Mouse (Mus musculus): ENCODE results near the gene Eipr1. TPM values are rescaled to one million over a fixed set of nuclear protein-coding genes. Genes with fewer than 3 reads are reported as not detected.

Gene Eipr1
- 69.7 and 76.9 TPM in 2 replicates for polyA plus RNA-seq (2015; fragmentation: Nextera tagmentation; extraction: Ambion mirVana)

DNA sequence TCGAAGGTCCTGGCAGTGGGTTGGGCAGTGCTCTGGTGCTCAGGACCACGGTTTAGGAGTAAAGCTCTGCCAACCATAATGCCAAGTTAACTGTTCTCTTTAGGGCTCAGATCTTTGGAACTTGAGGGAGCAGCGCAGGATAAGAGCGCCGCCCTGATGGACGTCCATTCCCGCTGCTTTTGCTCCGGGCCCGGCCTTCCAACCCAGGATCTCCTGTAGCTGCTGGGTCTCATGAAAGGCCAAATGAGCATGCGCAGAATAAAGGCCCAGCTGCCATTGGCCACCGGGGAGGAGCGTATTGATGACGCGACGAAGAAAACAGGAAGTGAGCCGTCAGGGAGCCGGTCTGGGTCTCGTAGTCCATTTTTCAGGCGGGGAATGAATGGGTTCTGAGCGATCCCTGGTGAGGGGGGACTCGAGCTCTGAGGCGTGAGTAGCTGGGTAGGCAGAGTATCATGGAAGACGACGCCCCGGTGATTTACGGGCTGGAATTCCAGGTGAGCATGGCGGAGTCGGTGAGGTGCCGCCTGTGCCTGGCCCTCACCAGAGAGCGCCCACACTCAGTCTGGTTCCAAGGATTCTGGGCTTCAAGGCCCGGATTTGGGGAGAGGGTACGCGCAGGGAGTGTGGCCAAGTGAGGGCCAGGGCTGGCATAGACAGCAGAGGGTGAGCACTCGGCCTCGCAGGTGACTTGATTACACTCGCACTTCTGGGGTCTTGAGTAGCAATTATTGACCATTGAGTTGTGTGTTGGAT lies at the start of gene Eipr1:
Eipr1 (plus strand) TSS at position 296 of the 756 bp plus-strand sequence.
- WGBS, result 4% methylated on average over 36 of the region's 36 CpGs
- H3K27me3 ChIP-seq, result no peaks in the 10 kb centered on the region
- H3K9me3 ChIP-seq, result no peaks in the 10 kb centered on the region
- H3K9ac ChIP-seq, result peak within 1 kb of the TSS; percentile 89
- peaks cover 6% of the 10 kb centered on the region for H3K36me3 ChIP-seq
- peak; percentile 78 for ATAC-seq (ENCODE audit: low FRiP score)
- peak within 1 kb of the TSS; percentile 98 for H3K4me2 ChIP-seq
- peak within 1 kb of the TSS; percentile 88 for H3K4me3 ChIP-seq
- peak within 1 kb of the TSS; percentile 79 for H3K27ac ChIP-seq
- H3K4me1 ChIP-seq (replicated peaks), result peaks cover 43% of the 10 kb centered on the region

DNA sequence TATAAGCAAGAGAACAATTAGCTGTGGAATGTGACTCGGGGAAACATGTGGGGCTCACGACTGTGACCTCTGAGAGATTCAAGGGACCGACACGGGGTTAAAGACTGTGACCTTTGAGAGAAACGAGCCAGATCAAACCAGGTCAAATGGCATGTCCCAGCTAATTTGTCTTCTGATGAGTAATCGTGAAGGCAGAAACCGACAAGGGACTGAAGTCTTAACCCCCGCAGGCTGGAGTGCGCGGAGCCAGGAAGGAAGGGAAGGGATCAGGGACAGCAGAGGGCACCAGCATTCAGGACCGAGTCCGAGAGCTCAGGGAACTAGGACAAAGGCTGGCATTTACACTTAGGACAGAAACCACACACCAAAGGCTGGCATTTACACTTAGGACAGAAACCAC lies 47.2 kb upstream of the Eipr1 start:
- no peak overlapping the region for H3K4me3 ChIP-seq
- H3K9ac ChIP-seq, result peak overlapping the region; percentile 68
- H3K4me2 ChIP-seq, result 0 out of 2 replicates have a peak overlapping the region, but pooled peaks have one; percentile 19
- H3K27me3 ChIP-seq, result no peaks in the 10 kb centered on the region
- H3K36me3 ChIP-seq, result peaks cover 23% of the 10 kb centered on the region
- ATAC-seq (ENCODE audit: low FRiP score), result no peak
- H3K9me3 ChIP-seq, result no peaks in the 10 kb centered on the region
- H3K4me1 ChIP-seq (replicated peaks), result peaks cover 37% of the 10 kb centered on the region
- peak overlapping the region; percentile 32; the same call in 1 of the 2 replicates for H3K27ac ChIP-seq
- WGBS, result 5% methylated on average over 12 of the region's 12 CpGs

DNA sequence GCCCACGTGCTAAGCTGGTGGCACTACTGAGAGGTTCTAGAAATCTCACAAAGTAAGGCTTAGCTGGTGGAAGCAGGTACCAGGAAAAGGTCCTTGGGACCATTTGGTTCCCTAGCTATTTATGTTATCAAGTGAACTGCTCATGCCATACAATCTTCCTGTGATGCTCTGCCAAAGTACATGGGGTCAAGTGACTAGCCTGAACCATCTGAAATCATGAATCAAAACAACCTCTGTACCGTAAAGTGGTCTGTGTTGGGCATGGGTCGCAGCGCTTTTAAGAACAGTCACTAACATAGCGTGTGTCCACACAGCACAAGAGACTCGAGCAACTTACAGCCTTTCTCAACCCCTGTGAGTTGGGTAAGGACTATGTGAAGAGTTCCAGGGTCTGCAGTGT lies 46.4 kb upstream of the Eipr1 start:
- peak overlapping the region; percentile 68; the same call in 1 of the 2 replicates for H3K9ac ChIP-seq
- WGBS, result 87% methylated on average over 6 of the region's 6 CpGs
- no peak overlapping the region for H3K27ac ChIP-seq
- no peak for ATAC-seq (ENCODE audit: low FRiP score)
- no peak overlapping the region for H3K4me2 ChIP-seq
- peaks cover 31% of the 10 kb centered on the region for H3K36me3 ChIP-seq
- H3K4me1 ChIP-seq (replicated peaks), result peaks cover 38% of the 10 kb centered on the region
- H3K4me3 ChIP-seq, result no peak overlapping the region
- no peaks in the 10 kb centered on the region for H3K27me3 ChIP-seq
- H3K9me3 ChIP-seq, result no peaks in the 10 kb centered on the region

DNA sequence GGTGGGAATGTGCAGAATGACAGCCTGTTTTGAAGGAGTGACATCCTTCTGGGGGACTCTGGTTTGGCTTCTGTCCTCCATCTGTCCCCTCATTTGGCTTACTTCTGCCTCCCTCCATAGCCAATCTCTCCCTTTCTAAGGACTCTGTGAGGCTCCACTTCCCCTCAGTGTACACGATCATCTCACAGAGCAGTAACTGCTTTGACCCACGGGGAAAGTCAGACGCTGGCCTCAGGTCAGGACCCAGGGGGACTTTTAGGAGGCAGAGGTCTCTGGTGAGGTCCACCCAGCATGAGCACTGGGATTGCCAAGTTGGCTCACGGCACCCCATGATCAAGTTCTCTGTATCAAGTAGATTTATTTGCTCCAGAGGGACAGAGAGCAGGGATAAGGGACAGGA lies 43.4 kb upstream of the Eipr1 start:
- Histone ChIP-seq H3K9ac (no peak overlapping the region; the same call in 1 of the 2 replicates), H3K9me3 (no peaks in the 10 kb centered on the region), H3K27ac (no peak overlapping the region), H3K36me3 (peaks cover 59% of the 10 kb centered on the region), H3K27me3 (no peaks in the 10 kb centered on the region), H3K4me1 (replicated peaks) (peaks cover 34% of the 10 kb centered on the region), H3K4me3 (no peak overlapping the region), H3K4me2 (no peak overlapping the region)
- 87% methylated on average over 4 of the region's 4 CpGs for WGBS
- ATAC-seq (ENCODE audit: low FRiP score), result no peak

DNA sequence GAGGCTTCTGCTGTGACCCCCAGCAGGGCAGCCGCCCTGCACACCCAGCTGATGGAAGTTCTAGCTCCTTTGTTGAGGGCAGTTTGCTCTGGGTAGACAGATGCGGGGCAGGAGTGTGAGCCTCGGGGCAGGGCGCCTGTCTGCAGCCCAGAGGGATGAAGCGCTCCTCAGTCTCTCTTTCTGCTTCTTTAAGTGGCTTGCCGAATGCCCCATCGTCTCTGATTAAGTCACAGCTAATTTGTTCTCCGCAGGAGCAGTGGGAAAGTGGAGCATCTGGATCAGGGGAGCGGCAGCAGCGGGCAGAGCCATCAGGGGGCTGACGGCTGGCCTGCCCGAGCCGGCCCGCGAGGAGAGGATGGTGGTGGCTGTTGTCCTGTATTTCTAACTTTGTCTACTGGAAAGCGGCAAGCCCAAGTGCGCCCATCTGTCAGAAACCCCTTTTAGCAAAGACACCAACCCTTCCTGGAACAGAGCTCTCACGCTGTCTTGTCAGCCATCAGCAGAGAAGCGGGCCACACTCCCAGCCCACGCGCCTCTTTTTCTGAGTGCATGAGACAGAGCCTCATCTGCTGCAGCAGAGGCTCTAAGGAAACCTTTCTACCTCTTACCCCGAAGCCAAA lies 40.9 kb upstream of the Eipr1 start:
- H3K27ac ChIP-seq, result peak overlapping the region; percentile 79
- peak overlapping the region; percentile 51; the same call in 1 of the 2 replicates for H3K9ac ChIP-seq
- no peaks in the 10 kb centered on the region for H3K9me3 ChIP-seq
- peaks cover 20% of the 10 kb centered on the region for H3K4me1 ChIP-seq (replicated peaks)
- H3K4me3 ChIP-seq, result no peak overlapping the region
- H3K27me3 ChIP-seq, result no peaks in the 10 kb centered on the region
- H3K4me2 ChIP-seq, result no peak overlapping the region
- WGBS, result 65% methylated on average over 22 of the region's 22 CpGs
- peak; percentile 52; the same call in 1 of the 2 replicates for ATAC-seq (ENCODE audit: low FRiP score)
- peaks cover 64% of the 10 kb centered on the region for H3K36me3 ChIP-seq

DNA sequence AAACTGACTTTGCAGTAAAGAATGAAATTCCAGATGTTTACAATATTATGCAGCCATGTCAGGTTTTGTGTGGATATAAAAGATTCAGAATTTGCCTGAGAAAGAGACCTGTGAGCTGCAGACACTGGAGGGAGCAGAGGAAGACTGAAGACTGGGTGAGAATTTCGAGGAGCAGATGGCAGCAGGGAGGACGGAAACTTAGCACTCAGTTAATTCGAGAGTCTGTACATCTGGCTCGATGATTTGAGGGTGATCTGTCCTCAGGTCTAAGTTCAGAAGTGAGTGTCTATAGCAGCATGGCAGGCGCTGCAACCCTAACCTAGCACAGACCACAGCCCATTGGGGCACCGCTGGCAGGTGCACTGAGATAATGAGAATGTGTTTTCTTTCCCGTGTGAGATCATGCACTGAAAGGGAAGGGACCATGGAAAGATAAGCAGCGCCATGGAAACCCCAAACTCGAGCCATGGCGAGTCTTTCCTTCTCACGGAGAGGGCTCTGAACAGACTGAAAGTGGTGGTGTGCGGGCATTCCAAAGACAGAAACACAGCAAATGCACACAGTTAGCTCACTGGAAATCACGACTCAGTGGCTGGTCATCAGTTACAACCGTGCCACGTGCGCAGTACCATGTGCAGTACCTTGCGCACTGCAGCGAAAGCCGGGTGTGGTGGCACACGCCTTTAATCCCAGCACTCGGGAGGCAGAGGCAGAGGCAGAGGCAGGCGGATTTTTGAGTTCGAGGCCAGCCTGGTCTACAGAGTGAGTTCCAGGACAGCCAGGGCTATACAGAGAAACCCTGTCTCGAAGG lies 36.6 kb upstream of the Eipr1 start:
- Histone ChIP-seq H3K4me1 (replicated peaks) (peaks cover 15% of the 10 kb centered on the region), H3K9ac (no peak overlapping the region), H3K36me3 (peaks cover 60% of the 10 kb centered on the region), H3K27me3 (no peaks in the 10 kb centered on the region), H3K4me3 (no peak overlapping the region), H3K27ac (no peak overlapping the region), H3K9me3 (no peaks in the 10 kb centered on the region), H3K4me2 (no peak overlapping the region)
- WGBS, result 87% methylated on average over 24 of the region's 24 CpGs
- no peak for ATAC-seq (ENCODE audit: low FRiP score)

DNA sequence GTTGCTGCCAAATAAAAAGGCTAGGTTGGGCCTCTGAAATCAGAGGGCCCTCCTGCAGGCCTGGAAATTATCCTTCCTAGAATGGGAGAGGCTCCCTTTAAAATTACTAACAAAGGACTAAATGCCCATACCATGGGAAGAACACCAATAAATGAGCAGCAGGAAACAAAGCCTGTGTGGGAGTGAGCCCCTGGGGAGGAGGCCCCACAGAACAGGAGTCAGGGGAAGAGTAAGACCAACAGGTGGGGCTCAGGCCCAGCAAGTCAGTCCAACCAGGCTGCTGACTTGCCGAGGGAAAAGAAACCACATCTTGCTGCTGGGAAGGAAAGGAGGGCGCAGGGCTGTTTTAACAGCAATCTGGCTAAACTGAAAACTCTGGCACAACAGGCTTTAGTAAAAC lies 34.5 kb upstream of the Eipr1 start:
- ATAC-seq (ENCODE audit: low FRiP score), result no peak
- H3K4me3 ChIP-seq, result no peak overlapping the region
- H3K4me2 ChIP-seq, result no peak overlapping the region
- 57% methylated on average over 2 of the region's 2 CpGs for WGBS
- H3K36me3 ChIP-seq, result peaks cover 60% of the 10 kb centered on the region
- H3K4me1 ChIP-seq (replicated peaks), result no peaks in the 10 kb centered on the region; the same call in 1 of the 2 replicates
- no peaks in the 10 kb centered on the region for H3K9me3 ChIP-seq
- no peak overlapping the region for H3K27ac ChIP-seq
- no peaks in the 10 kb centered on the region for H3K27me3 ChIP-seq
- no peak overlapping the region for H3K9ac ChIP-seq

DNA sequence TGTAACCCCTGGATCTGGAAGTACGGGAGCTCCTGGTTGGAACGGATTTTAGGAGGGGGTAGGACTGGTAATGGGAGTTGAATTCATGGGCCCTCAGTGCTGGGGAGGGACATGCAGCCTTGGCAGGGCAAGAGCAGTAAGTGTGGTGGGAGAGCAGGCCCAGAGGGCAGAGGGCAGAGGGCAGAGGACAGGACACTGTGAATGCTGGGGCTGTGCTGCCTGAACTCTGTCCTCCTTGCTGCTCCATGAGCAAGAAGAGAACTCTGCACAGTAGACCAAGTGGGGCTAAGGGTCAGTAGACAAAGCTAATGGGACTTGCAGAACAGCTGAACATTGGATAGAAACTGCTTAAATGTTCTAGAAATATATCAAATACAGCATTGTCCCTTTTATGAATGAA lies 33.5 kb upstream of the Eipr1 start:
- no peak for ATAC-seq (ENCODE audit: low FRiP score)
- no peak overlapping the region for H3K4me3 ChIP-seq
- H3K4me1 ChIP-seq (replicated peaks), result no peaks in the 10 kb centered on the region; the same call in 1 of the 2 replicates
- H3K27ac ChIP-seq, result no peak overlapping the region
- no peak overlapping the region for H3K4me2 ChIP-seq
- H3K36me3 ChIP-seq, result peaks cover 57% of the 10 kb centered on the region
- no peak overlapping the region for H3K9ac ChIP-seq
- 87% methylated on average over 2 of the region's 2 CpGs for WGBS
- no peaks in the 10 kb centered on the region for H3K27me3 ChIP-seq
- H3K9me3 ChIP-seq, result no peaks in the 10 kb centered on the region

DNA sequence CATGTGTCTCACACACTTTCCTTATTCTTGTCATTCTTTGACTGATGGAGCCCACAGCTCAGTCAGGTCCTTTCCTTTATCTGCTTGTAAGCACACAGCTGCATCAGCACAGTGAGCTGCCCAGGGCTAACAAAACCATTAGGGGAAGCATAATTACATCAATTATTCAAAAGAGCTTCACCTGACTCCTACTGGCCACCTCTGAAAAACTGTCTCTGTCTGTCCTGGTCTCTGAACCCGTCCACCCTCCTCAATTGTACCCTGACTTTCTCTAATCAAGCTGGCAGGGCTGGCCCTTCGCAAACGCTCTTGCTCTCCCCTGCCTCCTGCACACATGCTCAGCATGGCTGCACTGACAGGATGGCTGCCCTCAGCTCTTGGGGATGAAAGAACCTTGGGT lies 27.2 kb upstream of the Eipr1 start:
- WGBS, result 68% methylated on average over 3 of the region's 3 CpGs
- Histone ChIP-seq H3K27me3 (no peaks in the 10 kb centered on the region), H3K4me3 (no peak overlapping the region), H3K4me1 (replicated peaks) (peaks cover 7% of the 10 kb centered on the region; the same call in 1 of the 2 replicates), H3K27ac (peak overlapping the region; percentile 52; the same call in 1 of the 2 replicates), H3K9me3 (no peaks in the 10 kb centered on the region), H3K36me3 (peaks cover 46% of the 10 kb centered on the region), H3K9ac (no peak overlapping the region), H3K4me2 (no peak overlapping the region)
- no peak for ATAC-seq (ENCODE audit: low FRiP score)

DNA sequence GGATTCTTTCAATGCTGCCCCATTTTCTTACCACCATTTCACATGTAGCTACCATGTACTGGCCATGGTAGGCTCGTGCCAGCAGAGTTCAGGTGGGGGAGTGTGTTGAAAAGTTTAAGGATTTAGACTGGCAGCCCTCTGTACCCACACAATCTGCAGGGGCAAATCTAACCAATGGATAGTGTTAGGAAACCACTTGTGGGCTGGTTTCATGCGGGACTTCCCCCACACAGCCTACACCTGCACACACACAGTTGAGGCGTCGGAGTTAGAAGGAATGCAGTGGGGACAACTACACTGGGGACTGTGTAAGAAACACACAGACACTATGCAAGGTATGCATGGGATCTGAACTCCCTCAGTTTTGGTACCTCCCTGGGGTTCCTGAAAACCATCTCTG lies 25.4 kb upstream of the Eipr1 start:
- Histone ChIP-seq H3K4me1 (replicated peaks) (peaks cover 7% of the 10 kb centered on the region; the same call in 1 of the 2 replicates), H3K9me3 (no peaks in the 10 kb centered on the region), H3K27ac (no peak overlapping the region), H3K4me3 (no peak overlapping the region), H3K27me3 (no peaks in the 10 kb centered on the region), H3K9ac (no peak overlapping the region), H3K4me2 (no peak overlapping the region), H3K36me3 (peaks cover 42% of the 10 kb centered on the region)
- no peak for ATAC-seq (ENCODE audit: low FRiP score)
- 94% methylated on average over 4 of the region's 4 CpGs for WGBS

DNA sequence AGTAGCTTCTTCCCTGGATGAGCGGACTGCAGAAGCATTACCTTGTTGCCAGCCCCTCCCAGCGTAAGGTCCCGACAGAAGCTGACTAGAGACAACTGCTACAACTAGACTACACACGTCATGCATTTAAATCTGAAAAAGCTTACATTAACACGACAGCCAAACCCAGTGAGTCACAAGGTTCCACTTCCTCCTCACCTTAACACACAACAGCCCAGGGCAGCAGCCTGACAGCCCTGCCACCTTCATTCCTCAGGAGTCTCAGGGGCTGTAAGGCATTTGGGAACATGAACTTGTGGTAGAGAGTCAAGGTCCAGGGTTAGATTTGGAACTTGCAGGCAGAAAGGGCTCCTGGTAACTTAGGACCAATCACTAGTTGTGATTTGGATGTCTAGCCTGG lies 24.5 kb upstream of the Eipr1 start:
- Histone ChIP-seq H3K27ac (no peak overlapping the region), H3K27me3 (no peaks in the 10 kb centered on the region), H3K4me2 (no peak overlapping the region), H3K9me3 (no peaks in the 10 kb centered on the region), H3K36me3 (peaks cover 42% of the 10 kb centered on the region), H3K9ac (no peak overlapping the region), H3K4me3 (no peak overlapping the region), H3K4me1 (replicated peaks) (peaks cover 7% of the 10 kb centered on the region; the same call in 1 of the 2 replicates)
- 93% methylated on average over 5 of the region's 5 CpGs for WGBS
- no peak for ATAC-seq (ENCODE audit: low FRiP score)

DNA sequence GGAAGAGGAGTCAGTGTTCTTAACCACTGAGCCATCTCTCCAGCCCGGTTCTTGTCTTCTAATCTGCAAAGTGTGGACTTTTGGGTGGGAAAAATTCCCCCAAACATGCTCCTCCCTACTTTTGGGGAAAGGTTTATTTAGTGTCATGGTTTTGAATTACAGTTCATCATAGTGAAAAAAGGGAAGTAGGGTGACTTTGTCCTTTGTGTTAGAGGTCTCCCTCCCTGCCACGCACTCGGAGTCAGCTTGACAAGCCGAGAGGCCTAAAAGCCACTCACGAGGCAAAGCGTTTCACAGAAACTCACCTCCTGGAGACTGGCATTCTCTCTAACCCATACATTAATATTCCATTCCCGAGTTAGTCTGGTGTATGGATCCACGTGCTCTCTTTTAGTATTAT lies 19.0 kb upstream of the Eipr1 start:
- H3K27me3 ChIP-seq, result no peaks in the 10 kb centered on the region
- 93% methylated on average over 8 of the region's 8 CpGs for WGBS
- peaks cover 71% of the 10 kb centered on the region for H3K36me3 ChIP-seq
- no peaks in the 10 kb centered on the region for H3K4me1 ChIP-seq (replicated peaks)
- H3K4me3 ChIP-seq, result no peak overlapping the region
- ATAC-seq (ENCODE audit: low FRiP score), result no peak
- H3K27ac ChIP-seq, result no peak overlapping the region
- no peak overlapping the region for H3K9ac ChIP-seq
- H3K9me3 ChIP-seq, result no peaks in the 10 kb centered on the region
- H3K4me2 ChIP-seq, result no peak overlapping the region

Measured in hindbrain, embryonic 13.5 days (tissue).